Mouse (Mus musculus) urinary bladder, postnatal 14 days (tissue): ENCODE measurements around the gene Gm17654.
"Not testable (repeated sequence)": the region's sequence is repeated elsewhere in the genome, so short reads cannot be mapped to it uniquely, and the experiment has no call there.

Experiments used
- DNase-seq: peaks from one replicate; pipeline ENCODE4 v3.0.0; 2021; ENCODE audit warnings: low spot score

Gene Gm17654

DNA sequence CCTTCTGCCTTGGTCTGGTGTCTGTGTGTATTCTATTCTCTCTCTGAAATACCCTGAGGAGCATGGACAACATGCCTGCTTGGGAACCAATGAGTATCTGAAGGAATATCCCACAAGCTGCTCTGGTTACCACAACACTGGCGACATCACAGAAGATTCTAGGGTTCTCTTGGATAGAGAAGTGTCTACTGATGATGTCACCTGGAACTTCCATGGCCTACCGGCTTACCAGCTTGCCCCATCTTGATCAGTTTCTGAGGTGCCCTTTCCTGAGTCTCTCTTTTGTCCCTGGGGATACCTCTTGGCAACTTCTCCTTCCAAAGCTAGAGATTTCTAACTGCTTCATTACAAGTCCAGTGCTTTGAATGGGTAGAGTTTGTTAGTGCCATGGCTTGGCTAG, at the start of gene Gm17654:
Gm17654 (minus strand) TSS at position 101 of the 400 bp plus-strand sequence.
- DNase-seq = not testable (repeated sequence)

- not testable (repeated sequence) for DNase-seq
Observed at GRCm38 (mm10) chr14:43607913-43608312, 29.0 kb upstream of the Gm17654 start, which contains the start of gene Gm10375. Gene Gm10375, minus strand, starts transcription at chr14:43608013.

DNA sequence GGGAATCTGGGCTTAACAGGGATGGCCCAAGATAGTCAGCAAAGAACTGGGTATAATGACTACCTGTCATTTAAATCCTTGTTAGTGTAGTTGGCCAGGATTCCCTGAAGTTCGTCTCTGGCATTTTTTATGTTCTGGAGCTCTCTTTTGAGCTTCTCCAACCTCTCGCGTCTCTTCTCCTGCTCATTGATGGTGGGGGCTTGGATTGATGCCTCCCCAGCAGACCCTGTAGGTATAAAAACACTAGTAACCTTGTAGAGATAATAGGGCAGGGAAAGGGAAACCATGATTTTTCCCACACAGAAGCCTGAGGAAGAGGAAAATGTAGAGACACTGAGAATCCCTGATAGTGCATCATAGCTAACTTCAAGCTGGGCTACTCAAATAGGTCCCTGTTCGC, 977 bp downstream of the Gm17654 start:
- DNase-seq = peak; percentile 4

- DNase-seq = not testable (repeated sequence)
Observed at GRCm38 (mm10) chr14:43552271-43552670, 26.7 kb downstream of the Gm17654 start.

- not testable (repeated sequence) for DNase-seq
Observed at GRCm38 (mm10) chr14:43546281-43546680, 32.7 kb downstream of the Gm17654 start.

DNA sequence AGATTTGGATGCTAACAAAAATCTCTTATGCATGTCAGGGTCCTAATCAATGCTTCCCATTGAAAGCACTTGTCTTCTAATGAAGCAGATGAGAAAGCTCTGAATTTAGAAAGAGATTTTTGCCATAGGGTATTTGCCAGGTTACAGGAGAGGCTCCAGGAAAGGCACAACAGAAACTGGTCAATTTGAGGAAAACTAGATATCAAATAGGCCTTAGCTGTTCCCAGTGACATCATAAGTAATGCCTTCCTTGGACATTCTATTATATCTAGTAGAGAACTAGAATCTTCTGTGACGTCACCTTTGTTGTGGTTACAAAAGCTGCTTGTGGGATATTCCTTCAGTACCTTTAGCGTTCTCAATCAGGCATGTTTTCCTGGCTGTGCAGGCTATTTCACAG, 35.7 kb downstream of the Gm17654 start, which contains the start of gene Gm5799:
Gm5799 (plus strand) TSS at position 301 of the 400 bp plus-strand sequence.
- not testable (repeated sequence) for DNase-seq

DNA sequence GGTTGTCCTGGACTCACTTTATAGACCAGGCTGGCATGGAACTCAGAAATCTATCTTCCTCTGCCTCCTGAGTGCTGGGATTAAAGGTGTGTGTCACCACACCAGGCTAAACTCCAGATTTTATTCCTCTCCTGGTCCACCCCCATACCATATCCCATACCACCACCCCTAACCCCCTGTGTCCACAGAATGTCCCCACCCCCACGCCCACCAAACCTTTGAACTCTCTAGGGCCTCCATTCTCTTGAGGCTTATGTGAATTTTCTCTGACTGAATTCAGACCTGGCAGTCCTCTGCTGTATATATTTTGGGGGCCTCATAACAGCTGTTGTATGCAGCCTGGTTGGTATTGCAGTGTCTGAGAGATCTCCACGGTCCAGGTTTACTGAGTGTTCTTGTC, 40.8 kb downstream of the Gm17654 start:
- peak; percentile 13 for DNase-seq

- peak; percentile 6 for DNase-seq
Observed at GRCm38 (mm10) chr14:43532387-43532786, 46.6 kb downstream of the Gm17654 start.

DNA sequence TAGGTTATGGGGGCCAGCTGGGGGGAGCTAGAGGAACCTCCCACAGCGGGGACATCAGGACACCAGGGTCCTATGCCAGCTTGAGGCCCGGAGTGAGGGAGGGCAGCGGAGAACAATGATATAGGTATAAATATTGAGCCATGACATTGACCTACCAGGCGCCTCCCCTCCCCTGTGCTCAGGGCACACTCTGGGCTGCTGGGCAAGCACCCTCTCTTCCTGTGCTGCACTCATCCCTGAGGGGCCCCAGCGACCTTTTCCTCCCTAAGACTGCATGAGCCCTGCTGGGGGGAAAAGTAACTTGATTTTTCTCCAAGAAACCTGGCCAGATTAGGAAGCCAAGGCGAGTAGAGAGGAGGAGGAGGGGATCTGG, 46.9 kb downstream of the Gm17654 start:
- not testable (repeated sequence) for DNase-seq

DNA sequence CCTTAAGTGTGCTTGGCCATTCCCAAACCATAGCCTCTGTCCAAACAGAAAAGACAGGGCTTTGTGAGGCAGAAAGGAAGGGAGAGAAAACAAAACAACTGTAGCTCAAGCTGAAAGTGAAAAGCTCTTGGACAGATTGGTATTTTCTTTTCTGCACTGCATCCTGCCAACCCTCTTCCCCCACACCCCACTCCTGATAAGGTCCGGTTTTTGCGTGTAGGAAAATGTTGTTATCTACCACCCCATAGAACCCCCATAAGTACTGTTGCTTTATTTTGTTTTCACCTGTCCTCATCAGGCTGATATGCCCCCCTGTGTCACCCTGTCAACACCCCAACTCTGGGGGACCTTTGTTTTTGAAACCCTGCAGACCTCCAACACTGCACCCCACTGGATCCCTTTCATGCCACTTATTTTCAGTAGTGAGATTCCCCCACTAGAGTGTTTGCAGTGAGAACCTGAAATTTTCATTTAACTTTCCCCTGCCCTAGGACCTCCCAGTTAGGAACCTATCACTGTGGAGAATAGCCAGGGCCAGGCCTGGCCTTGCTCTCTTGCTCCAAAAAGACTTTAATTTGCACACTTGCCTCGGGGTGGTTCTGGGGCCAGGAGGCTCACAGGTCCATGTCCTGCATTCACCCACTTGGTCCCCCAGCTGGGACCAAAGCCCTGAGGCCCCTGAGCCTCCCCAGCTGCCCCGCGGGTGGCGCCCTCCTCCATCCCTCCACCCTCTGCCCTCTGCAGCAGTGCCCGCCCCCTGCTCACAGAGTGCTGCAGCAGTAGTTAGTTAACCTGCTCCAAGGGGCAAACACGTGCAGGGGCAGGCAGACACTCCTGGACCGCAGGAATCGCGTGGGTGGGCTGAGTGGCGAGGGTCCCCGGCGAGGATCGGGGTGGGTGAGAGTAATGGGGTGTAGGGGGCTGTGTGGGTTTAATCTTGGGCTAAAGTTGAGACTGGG, 47.6 kb downstream of the Gm17654 start:
- DNase-seq = not testable (repeated sequence)
